ENCODE assay signal across 22 mouse cellular contexts in the genomic region with DNA sequence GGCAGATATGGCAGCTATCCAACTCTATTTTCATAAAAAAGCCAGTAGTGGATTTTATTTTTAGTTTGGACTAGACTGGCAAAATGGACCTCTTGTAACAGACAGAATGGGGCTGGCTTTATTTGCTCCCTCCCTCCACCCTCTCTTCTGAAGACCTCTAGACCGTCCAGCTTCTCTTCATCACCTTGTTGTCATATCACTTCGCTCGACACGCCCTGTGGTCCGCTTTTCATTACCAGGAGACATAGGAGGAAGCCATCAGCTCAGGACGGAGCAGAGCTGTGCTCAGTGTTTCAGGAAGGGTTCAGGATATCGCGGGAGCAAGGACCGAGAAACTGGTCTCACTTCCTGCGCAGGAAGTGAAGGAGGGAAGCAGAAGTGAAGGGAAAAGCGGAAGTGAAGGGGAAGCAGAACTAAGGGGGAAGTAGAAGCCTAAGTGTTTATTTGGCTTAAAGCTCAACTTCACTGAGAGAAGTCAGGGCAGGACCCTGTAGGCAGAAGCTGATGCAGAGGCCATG.
DNase-seq lines count a peak whose midpoint lies in the region; ATAC-seq lines count a peak whose summit lies in the region.
"Had no signal": no experiment of that assay in that cellular context is flagged by ENCODE, and none has a peak within 500 bp of the region (broad histone marks: within the 10 kb centered on the region; RNA-seq: fewer than 3 reads in every experiment).

No protein-coding gene starts in this region.

- no peak overlapping the region for H3K4me3 ChIP-seq in heart, embryonic 16.5 days (ENCODE audit: low read length)
- H3K4me3 ChIP-seq: embryonic facial prominence, embryonic 15.5 days; erythroblast, embryonic 14.5 days; forebrain, embryonic 10.5 days; hindbrain, embryonic 12.5 days had no signal

- H3K27ac ChIP-seq in heart, embryonic 16.5 days (ENCODE audit: low read length), result peak overlapping the region; percentile 10; the same call in 1 of the 2 replicates
- H3K27ac ChIP-seq: embryonic facial prominence, embryonic 15.5 days; forebrain, embryonic 10.5 days; hindbrain, embryonic 12.5 days had no signal

- intact Hi-C loops in heart, postnatal 25 days (cut with DNase I), result no loop called here

- WGBS in heart, embryonic 16.5 days, result 53% methylated on average over 11 of the region's 11 CpGs

- H3K4me1 ChIP-seq in heart, embryonic 16.5 days (ENCODE audit: control insufficient read depth, insufficient read depth, low read length), result peaks cover 25% of the 10 kb centered on the region
- H3K4me1 ChIP-seq: embryonic facial prominence, embryonic 15.5 days had no signal

- no peak overlapping the region for H3K4me2 ChIP-seq in heart, embryonic 16.5 days (ENCODE audit: low read depth, low read length)
- H3K4me2 ChIP-seq: embryonic facial prominence, embryonic 15.5 days; hindbrain, embryonic 12.5 days had no signal

- ATAC-seq in heart, embryonic 16.5 days (replicated peaks; ENCODE audit: extremely low read depth, insufficient read depth, low FRiP score), result 0 out of 2 replicates have a peak, but pooled peaks have one; percentile 31
- peak; percentile 55 for ATAC-seq in granulocyte monocyte progenitor cell, adult 5-6 weeks (replicated peaks; ENCODE audit: poor library complexity, severe bottlenecking)
- ATAC-seq: forebrain, embryonic 14.5 days; hindbrain, embryonic 16.5 days had no signal

- no peaks in the 10 kb centered on the region; the same call in 1 of the 2 replicates for H3K9me3 ChIP-seq in heart, embryonic 16.5 days (replicated peaks; ENCODE audit: control insufficient read depth, low read length)
- H3K9me3 ChIP-seq: embryonic facial prominence, embryonic 15.5 days; forebrain, embryonic 10.5 days; hindbrain, embryonic 12.5 days had no signal

- no peaks in the 10 kb centered on the region for H3K36me3 ChIP-seq in heart, embryonic 16.5 days (ENCODE audit: control insufficient read depth, insufficient read depth)
- H3K36me3 ChIP-seq: embryonic facial prominence, embryonic 15.5 days; forebrain, embryonic 10.5 days; hindbrain, embryonic 12.5 days had no signal

- DNase-seq in heart, adult 11 months, result peak; percentile 93
- no peak for DNase-seq in heart, postnatal 25 days (ENCODE audit: low spot score)
- DNase-seq in heart, adult 8-10 months (ENCODE audit: low spot score), result no peak
- DNase-seq in A20 (ENCODE audit: low read depth, low spot score), result peak; percentile 32
- no peak for DNase-seq in B cell, adult 2 months
- no peak for DNase-seq in spleen, postnatal 14 days (ENCODE audit: low spot score in 2 of 2)
- DNase-seq: adrenal gland, adult 2 months; adrenal gland, postnatal 25 days; cerebellum, adult 2 months; cerebellum, postnatal 10 days; embryo, embryonic 11 days; gastrocnemius, postnatal 36 days; heart, postnatal 14 days had no signal

- H3K27me3 ChIP-seq in heart, embryonic 16.5 days (ENCODE audit: control insufficient read depth, insufficient read depth, low read length), result no peaks in the 10 kb centered on the region
- H3K27me3 ChIP-seq: CH12.LX; embryonic facial prominence, embryonic 15.5 days; hindbrain, embryonic 12.5 days had no signal

- H3K9ac ChIP-seq in heart, embryonic 16.5 days (ENCODE audit: low read length), result no peak overlapping the region
- H3K9ac ChIP-seq: embryonic facial prominence, embryonic 15.5 days; hindbrain, embryonic 12.5 days had no signal

Comparison
In these comparisons a context has a peak if more than half of its experiments do, and no peak if none do; other contexts are left out.
1. DNase-seq: peak in heart, adult 11 months (single experiment) and A20 (single experiment); none in heart, postnatal 25 days (single experiment), heart, adult 8-10 months (single experiment), B cell, adult 2 months (0 of 2) and spleen, postnatal 14 days (0 of 2).